Mouse (Mus musculus): ENCODE measurements at regions not wholly inside any gene's neighbourhood (a gene's known extent, or its start where the extent isn't known, plus 50 kb on each side); places are given as distances from the start of the nearest gene placed in this dataset.

DNA sequence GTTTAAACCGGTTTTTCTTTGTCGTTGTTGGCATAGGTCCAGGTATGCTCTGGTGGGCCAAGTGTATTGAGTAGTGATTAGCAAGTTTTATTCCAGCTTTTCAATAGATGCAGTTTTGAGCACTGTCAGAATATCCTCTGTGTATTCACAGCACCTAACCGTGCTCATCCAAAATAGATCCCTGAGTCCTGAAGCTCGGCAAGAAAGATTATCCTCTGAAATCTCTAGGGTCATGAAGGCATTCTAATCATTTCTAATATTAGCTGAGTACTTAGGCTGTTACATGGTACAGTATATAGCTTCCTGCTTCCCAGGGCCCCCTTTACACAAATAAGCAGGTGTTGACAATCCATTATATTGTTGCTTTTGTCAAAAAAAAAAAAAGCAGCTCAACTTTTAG lies 73.5 kb upstream of the Zic1 start:
- DNase-seq (ENCODE audit: low spot score) (no peak), ATAC-seq (ENCODE audit: insufficient number of reproducible peaks, low FRiP score, low TSS enrichment, low read depth) (no peak)
- Histone ChIP-seq H3K9me3 (ENCODE audit: control insufficient read depth, low read length) (no peaks in the 10 kb centered on the region), H3K9ac (ENCODE audit: low read length) (no peak overlapping the region), H3K4me3 (ENCODE audit: low read depth, low read length) (no peak overlapping the region), H3K4me2 (ENCODE audit: low read depth, severe bottlenecking) (no peak overlapping the region), H3K27ac (replicated peaks; ENCODE audit: low read depth, low read length) (no peak overlapping the region), H3K27me3 (ENCODE audit: control insufficient read depth, insufficient read depth, low read length) (no peaks in the 10 kb centered on the region), H3K4me1 (ENCODE audit: control insufficient read depth, insufficient read depth, low read length) (no peaks in the 10 kb centered on the region), H3K36me3 (ENCODE audit: control insufficient read depth, insufficient read depth, low read length) (no peaks in the 10 kb centered on the region)
- 89% methylated on average over 4 of the region's 4 CpGs for WGBS

All from limb, embryonic 11.5 days (tissue).